Mouse (Mus musculus) lung, postnatal 0 days (tissue): ENCODE measurements around the gene Prkcb.

Source experiments
- CTCF ChIP-seq: IDR thresholded peaks from 2 replicates; pipeline ENCODE4 v1.5.1; 2016; ENCODE audit warnings: antibody characterized with exemption, mild to moderate bottlenecking
- EP300 ChIP-seq: IDR thresholded peaks from 2 replicates; pipeline ENCODE4 v1.6.1; 2016; ENCODE audit warnings: antibody characterized with exemption, mild to moderate bottlenecking, control low read depth

GRCm38 (mm10) chr7:122494088-122494487 lies 205.5 kb downstream of the Prkcb start:
- TF ChIP-seq CTCF (peak; percentile 71), EP300 (no peak)
